Mouse (Mus musculus) heart, adult 2 months (tissue): ENCODE results near the gene Foxb1.

Experiments used
- CTCF ChIP-seq: fragments of 200-600 bp; IDR thresholded peaks from 2 replicates; pipeline ENCODE4 v1.8.1; 2022; ENCODE audit warnings: antibody characterized with exemption, mild to moderate bottlenecking, moderate library complexity
- EP300 ChIP-seq: fragments of 200-500 bp; IDR thresholded peaks from 2 replicates; pipeline ENCODE4 v1.6.1; 2011; ENCODE audit warnings: low read depth, low read length, control low read depth; ENCODE audit not compliant: insufficient read depth
- POLR2A ChIP-seq: fragments of 200-500 bp; IDR thresholded peaks from 2 replicates; pipeline ENCODE4 v1.6.1; 2011; ENCODE audit warnings: mild to moderate bottlenecking, low read depth, low read length, control low read depth; ENCODE audit not compliant: insufficient read depth

DNA sequence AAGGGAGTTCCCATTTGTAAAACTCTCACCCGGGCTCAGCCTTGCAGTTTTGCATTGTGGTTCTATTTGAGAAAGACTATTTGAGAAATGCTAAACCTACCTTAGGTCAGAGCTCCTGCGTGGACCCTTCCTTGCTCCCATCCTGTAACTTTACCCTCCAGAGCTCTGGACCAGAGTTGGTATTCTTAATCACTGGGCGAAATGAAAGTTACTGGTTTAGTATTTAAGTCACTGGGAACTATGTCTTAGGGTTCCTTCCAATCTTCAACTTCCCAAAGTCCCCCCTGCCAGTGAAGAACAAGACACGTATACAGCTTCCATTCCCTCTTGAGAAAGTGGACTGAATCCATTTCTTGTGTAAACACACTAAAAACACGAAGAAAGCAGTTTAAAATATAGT, 5.6 kb downstream of the Foxb1 start:
- TF ChIP-seq CTCF (no peak), POLR2A (no peak), EP300 (no peak)
